Mouse (Mus musculus): ENCODE results near the gene Alox12e. TPM values are rescaled to one million over a fixed set of nuclear protein-coding genes. Genes with fewer than 3 reads are reported as not detected.
A peak's percentile ranks its signal among the peaks of the same experiment; 100 is the strongest.
"Not testable (repeated sequence)": the region's sequence is repeated elsewhere in the genome, so short reads cannot be mapped to it uniquely, and the experiment has no call there.

Alox12e gene
- polyA plus RNA-seq (2016; fragmentation: Nextera tagmentation; extraction: Ambion mirVana), result not detected in 2 replicates

DNA sequence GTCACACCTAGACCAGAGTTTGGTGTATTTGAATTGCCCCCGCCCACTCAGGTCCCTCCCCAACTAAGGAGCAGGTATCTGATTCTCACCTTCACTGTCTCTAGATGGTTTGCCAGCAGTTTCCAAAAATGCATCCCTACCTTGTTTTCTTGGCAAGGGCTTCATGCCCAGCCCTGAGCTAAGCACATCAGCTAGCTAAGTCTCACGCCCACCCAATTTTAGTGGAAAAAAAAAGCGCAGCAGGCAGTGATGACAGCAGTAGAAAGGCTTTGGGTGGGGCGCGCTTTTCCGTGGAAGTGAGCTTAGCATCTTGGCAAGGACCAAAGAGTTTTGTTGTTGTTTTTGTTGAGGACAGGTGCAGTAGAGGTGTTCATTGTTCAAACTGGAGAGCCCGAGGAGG lies at the start of gene Alox12e:
Alox12e (minus strand) TSS at position 101 of the 400 bp plus-strand sequence.
- WGBS, result 30% methylated on average over 7 of the region's 7 CpGs
- no peaks in the 10 kb centered on the region for H3K36me3 ChIP-seq (replicated peaks)
- DNase-seq (ENCODE audit: low spot score), result no peak
- H3K27ac ChIP-seq (replicated peaks), result no peak within 1 kb of the TSS
- H3K4me1 ChIP-seq, result peaks cover 8% of the 10 kb centered on the region
- H3K4me3 ChIP-seq, result peak within 1 kb of the TSS; percentile 37
- no peaks in the 10 kb centered on the region for H3K9me3 ChIP-seq
- peaks cover 71% of the 10 kb centered on the region for H3K27me3 ChIP-seq (replicated peaks; ENCODE audit: low read depth, poor library complexity, severe bottlenecking)

DNA sequence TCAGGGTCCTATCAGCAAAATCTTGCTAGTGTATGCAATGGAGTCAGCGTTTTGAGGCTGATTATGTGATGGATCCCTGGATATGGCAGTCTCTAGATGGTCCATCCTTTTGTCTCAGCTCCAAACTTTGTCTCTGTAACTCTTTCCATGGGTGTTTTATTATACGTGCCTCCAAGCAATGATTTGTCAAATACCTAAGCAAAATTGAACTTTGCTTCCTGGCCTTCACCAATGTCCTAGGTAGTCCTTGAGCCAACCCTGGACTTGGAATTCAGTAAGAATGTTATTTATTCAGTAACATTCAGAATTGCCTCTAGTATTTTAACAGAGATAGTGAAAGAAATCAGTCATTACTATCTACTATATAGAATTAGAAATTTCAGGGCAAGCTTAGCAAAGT lies 46.2 kb upstream of the Alox12e start:
- H3K36me3 ChIP-seq (replicated peaks); H3K9me3 ChIP-seq: not testable (repeated sequence)
- WGBS, result 84% methylated on average over 2 of the region's 2 CpGs

DNA sequence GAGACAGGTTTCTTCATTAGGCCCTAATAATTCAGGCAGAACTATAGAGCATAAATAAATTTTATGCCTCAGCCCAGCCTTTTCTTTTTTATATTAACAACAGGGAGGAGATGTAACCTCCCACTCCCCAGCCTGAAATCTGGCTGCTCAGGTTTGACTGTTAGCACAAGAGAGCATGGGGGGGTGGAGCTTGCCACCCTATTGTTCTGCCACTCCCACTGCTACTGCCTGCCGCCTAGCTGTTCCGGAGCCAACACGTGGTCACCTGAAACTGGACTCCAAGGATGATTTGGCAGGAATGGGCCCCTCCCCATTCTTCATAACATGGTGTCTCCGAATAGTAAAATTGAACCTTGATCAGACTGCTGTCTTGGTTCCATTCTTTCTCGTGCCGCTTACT lies 45.3 kb upstream of the Alox12e start:
- H3K27ac ChIP-seq (replicated peaks); H3K4me1 ChIP-seq; H3K4me3 ChIP-seq; H3K9me3 ChIP-seq; DNase-seq (ENCODE audit: low spot score); H3K27me3 ChIP-seq (replicated peaks; ENCODE audit: low read depth, poor library complexity, severe bottlenecking); H3K36me3 ChIP-seq (replicated peaks): not testable (repeated sequence)
- WGBS, result 79% methylated on average over 6 of the region's 6 CpGs

More for the DNA sequence above, 46.2 kb upstream of the Alox12e start:
- H3K27me3 ChIP-seq (replicated peaks; ENCODE audit: low read depth, poor library complexity, severe bottlenecking); H3K4me3 ChIP-seq; DNase-seq (ENCODE audit: low spot score); H3K27ac ChIP-seq (replicated peaks); H3K4me1 ChIP-seq: not testable (repeated sequence)

DNA sequence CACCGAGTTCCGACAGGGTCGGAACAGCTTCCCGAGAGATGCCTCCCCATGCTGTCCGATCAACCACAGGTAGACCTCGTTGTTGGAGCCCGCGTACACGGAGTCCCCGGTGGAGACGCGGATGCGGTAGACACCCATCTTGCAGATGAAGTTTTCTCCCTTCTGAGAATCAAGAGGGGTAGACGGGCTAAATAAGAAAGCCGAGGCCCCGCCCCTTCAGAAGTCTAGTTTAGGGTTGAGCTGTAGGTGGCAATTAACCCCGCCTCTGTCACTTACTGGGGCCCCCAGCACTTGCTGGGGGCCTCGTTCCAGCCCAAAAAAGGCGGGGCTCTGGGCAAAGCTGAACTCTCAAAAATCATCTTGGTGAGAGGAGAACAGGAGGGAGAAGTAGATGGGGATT lies 29.4 kb upstream of the Alox12e start, which contains the start of gene Alox15:
Alox15 (minus strand) TSS at position 164 of the 400 bp plus-strand sequence.
- H3K27me3 ChIP-seq (replicated peaks; ENCODE audit: low read depth, poor library complexity, severe bottlenecking), result peaks cover 73% of the 10 kb centered on the region

DNA sequence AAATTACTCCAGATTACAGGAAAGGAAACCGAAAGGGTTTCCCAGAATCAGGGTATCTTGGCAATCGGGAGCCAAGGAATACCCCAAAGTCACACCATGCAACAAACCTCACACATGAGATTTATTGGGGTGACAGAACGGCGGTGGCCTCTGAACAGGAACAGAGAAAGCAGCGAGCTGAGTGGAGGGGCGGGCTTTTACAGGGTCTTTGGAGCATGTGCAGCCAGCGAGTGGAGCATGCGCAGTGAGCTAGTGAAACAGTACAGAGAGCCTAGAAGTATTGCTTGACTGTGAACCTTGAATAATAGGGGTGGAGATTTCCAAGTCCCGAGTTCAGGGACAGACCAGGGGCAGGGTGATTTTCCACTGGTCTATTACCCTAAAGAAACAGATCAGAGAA lies 26.2 kb upstream of the Alox12e start:
- WGBS, result 86% methylated on average over 9 of the region's 9 CpGs
- DNase-seq (ENCODE audit: low spot score), result no peak
- no peaks in the 10 kb centered on the region for H3K9me3 ChIP-seq
- H3K27me3 ChIP-seq (replicated peaks; ENCODE audit: low read depth, poor library complexity, severe bottlenecking), result peaks cover 62% of the 10 kb centered on the region
- no peaks in the 10 kb centered on the region for H3K36me3 ChIP-seq (replicated peaks)
- H3K4me3 ChIP-seq, result no peak overlapping the region
- peaks cover 17% of the 10 kb centered on the region for H3K4me1 ChIP-seq
- no peak overlapping the region for H3K27ac ChIP-seq (replicated peaks)

More for the DNA sequence above, 29.4 kb upstream of the Alox12e start, which contains the start of gene Alox15:
- peak within 1 kb of the TSS; percentile 52 for H3K4me3 ChIP-seq
- H3K36me3 ChIP-seq (replicated peaks), result no peaks in the 10 kb centered on the region
- no peak for DNase-seq (ENCODE audit: low spot score)
- under 1% methylated on average over 19 of the region's 19 CpGs for WGBS
- peaks cover 17% of the 10 kb centered on the region for H3K4me1 ChIP-seq
- H3K27ac ChIP-seq (replicated peaks), result no peak within 1 kb of the TSS
- H3K9me3 ChIP-seq, result no peaks in the 10 kb centered on the region

DNA sequence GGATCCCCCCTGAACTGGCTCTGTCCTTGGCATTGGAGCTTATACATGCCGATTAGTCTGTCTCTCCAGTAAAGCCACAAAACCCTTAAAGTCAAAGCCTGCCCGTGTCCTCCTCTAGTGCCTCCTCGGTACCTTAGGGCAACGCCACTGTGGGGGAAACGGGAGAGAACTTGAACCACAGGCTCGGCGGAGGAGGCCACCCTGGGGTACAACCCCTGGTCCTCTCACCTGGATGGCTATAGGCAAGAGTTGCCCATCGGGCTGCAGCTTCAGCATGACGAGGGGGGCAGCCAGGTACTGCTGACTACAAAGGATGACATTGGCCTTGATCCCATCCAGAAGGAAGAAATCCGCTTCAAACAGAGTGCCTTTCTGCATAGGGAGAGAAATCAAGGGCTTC lies 25.4 kb upstream of the Alox12e start:
- no peak overlapping the region for H3K4me3 ChIP-seq
- 88% methylated on average over 10 of the region's 10 CpGs for WGBS
- DNase-seq (ENCODE audit: low spot score), result no peak
- peaks cover 17% of the 10 kb centered on the region for H3K4me1 ChIP-seq
- H3K27me3 ChIP-seq (replicated peaks; ENCODE audit: low read depth, poor library complexity, severe bottlenecking), result peaks cover 54% of the 10 kb centered on the region
- H3K36me3 ChIP-seq (replicated peaks), result no peaks in the 10 kb centered on the region
- H3K9me3 ChIP-seq, result no peaks in the 10 kb centered on the region
- H3K27ac ChIP-seq (replicated peaks), result no peak overlapping the region

DNA sequence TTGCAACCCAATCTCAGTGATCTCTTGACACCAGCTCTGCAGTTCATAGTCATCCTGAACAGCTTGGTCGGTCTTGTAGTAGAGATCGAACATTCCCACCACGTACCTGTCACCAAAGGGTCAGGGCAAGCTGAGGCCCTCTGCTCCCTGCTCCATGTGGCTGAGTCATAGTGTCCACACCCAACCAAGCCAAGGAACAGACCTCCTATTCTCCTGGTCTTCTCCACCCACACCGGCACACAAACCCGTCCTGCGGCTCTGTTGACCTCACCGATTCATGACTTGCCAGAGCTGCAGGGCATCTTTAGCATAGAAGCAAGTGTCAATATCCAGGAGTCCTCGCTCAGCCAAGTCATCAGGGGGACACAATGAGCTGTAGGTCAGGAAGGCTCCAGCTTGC lies 23.1 kb upstream of the Alox12e start:
- no peak for DNase-seq (ENCODE audit: low spot score)
- no peak overlapping the region for H3K4me3 ChIP-seq
- H3K27me3 ChIP-seq (replicated peaks; ENCODE audit: low read depth, poor library complexity, severe bottlenecking), result peaks cover 31% of the 10 kb centered on the region
- H3K27ac ChIP-seq (replicated peaks), result no peak overlapping the region
- H3K4me1 ChIP-seq, result no peaks in the 10 kb centered on the region
- 93% methylated on average over 8 of the region's 8 CpGs for WGBS
- H3K9me3 ChIP-seq, result no peaks in the 10 kb centered on the region
- H3K36me3 ChIP-seq (replicated peaks), result no peaks in the 10 kb centered on the region

DNA sequence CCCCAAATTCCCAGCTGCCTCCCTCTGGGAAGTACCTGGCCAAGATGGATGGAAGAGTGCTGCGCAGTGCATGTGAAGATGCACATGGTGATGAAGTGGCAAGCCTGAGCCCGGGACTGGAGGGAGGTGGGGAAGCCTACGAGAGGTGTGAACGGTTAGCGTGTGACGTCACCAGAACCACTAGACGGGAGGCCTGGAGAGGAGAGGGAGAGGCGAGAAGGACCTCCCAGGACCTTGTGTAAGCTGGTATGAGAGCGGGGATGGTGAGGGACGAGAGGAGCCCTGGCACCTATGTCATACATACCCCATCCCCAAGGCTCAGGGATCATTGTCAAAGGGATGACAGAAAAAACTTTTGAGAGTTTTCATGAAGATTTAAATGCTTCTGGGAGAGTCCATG lies 22.6 kb upstream of the Alox12e start:
- no peak for DNase-seq (ENCODE audit: low spot score)
- Histone ChIP-seq H3K9me3 (no peaks in the 10 kb centered on the region), H3K4me3 (no peak overlapping the region), H3K27me3 (replicated peaks; ENCODE audit: low read depth, poor library complexity, severe bottlenecking) (peaks cover 26% of the 10 kb centered on the region), H3K36me3 (replicated peaks) (no peaks in the 10 kb centered on the region), H3K4me1 (no peaks in the 10 kb centered on the region), H3K27ac (replicated peaks) (no peak overlapping the region)
- WGBS, result 85% methylated on average over 10 of the region's 10 CpGs

DNA sequence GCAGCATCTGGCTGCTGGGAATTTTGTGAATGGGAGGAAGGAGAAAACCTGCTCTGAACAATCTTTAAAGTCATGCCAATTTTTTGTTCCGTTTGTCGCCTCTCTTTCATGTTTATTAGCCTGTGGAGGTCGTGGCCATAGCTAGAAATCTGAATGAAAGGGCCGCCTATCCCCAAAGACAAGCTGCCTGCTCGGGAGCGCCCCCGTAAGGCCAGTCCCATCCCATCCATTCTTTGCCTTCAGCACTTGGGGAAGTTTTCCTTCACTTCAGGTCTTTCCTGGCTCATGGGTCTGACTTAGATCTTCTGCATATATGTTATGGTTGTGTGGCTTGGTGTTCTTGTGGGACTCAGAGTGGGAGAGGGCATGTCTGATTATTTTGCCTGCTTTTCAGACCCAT lies 17.1 kb upstream of the Alox12e start:
- WGBS, result 32% methylated on average over 7 of the region's 7 CpGs
- Histone ChIP-seq H3K4me3 (no peak overlapping the region), H3K4me1 (no peaks in the 10 kb centered on the region), H3K27me3 (replicated peaks; ENCODE audit: low read depth, poor library complexity, severe bottlenecking) (no peaks in the 10 kb centered on the region), H3K9me3 (no peaks in the 10 kb centered on the region), H3K36me3 (replicated peaks) (no peaks in the 10 kb centered on the region), H3K27ac (replicated peaks) (no peak overlapping the region)
- DNase-seq (ENCODE audit: low spot score), result no peak

DNA sequence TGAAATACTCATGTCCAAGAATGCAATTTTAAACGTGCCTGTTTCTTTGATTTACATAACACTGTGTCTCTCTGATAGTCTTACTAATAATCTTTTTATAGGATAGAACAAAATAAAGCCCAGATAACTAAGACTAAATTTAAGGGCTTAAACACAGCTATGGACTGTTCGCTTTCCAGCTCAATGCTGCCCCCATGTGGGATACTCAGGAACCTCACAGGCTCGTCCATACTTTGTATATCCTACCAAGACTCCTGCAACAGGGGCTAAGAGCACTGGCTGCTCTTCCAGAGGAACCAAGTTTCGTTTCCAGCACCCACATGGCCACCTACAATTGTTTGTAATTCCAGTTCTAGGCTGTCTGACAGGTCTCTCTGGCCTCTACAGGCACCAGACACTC lies 12.0 kb upstream of the Alox12e start:
- no peak overlapping the region for H3K4me3 ChIP-seq
- H3K9me3 ChIP-seq, result no peaks in the 10 kb centered on the region
- WGBS, result 40% methylated on average over 4 of the region's 4 CpGs
- DNase-seq (ENCODE audit: low spot score), result peak; percentile 60
- no peaks in the 10 kb centered on the region for H3K4me1 ChIP-seq
- no peaks in the 10 kb centered on the region for H3K27me3 ChIP-seq (replicated peaks; ENCODE audit: low read depth, poor library complexity, severe bottlenecking)
- no peaks in the 10 kb centered on the region for H3K36me3 ChIP-seq (replicated peaks)
- H3K27ac ChIP-seq (replicated peaks), result no peak overlapping the region

DNA sequence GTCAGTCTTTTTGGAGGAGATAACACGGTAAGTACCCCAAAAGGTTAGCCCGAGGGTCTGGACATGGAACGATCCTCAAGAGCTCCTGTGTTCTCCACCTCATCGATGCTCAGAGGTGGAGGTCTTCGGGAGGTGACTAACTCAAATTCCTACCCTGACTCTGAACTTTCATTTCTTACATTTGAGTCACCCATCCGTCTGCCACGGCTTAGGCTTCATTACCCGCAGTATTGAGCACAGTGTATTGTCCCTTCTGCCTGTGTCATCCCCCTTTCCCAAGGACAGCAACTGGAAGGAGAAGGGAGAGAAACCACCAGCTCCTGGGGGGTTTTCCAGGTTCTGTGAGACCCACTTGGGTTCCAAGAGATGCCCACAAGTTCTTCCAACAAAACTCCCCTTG lies 2.3 kb upstream of the Alox12e start:
- H3K4me3 ChIP-seq, result no peak overlapping the region
- WGBS, result 87% methylated on average over 8 of the region's 8 CpGs
- no peaks in the 10 kb centered on the region for H3K9me3 ChIP-seq
- H3K27ac ChIP-seq (replicated peaks), result no peak overlapping the region
- no peak for DNase-seq (ENCODE audit: low spot score)
- peaks cover 8% of the 10 kb centered on the region for H3K4me1 ChIP-seq
- H3K36me3 ChIP-seq (replicated peaks), result no peaks in the 10 kb centered on the region
- peaks cover 50% of the 10 kb centered on the region for H3K27me3 ChIP-seq (replicated peaks; ENCODE audit: low read depth, poor library complexity, severe bottlenecking)

DNA sequence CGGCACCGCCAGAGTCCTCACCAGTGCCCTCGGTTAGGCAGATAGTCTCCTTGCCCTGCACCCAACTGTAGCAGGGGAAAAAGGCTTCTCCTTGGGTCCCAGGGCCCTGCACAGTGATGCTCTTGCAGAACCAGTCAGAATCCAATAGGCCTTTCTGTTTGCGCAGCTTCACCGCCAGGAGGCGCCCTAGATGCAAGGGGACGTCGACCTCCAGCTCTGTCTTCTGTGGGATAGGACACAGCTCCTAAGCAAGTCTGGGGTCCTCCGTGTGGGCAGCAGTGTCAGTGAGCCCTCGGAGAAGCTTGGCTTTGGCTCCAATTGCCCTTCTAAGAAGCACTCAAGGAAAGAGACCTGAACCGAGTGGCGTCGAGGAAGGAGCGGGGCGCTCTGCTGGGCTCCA lies 764 bp downstream of the Alox12e start:
- 3% methylated on average over 15 of the region's 15 CpGs for WGBS
- Histone ChIP-seq H3K27ac (replicated peaks) (no peak overlapping the region), H3K27me3 (replicated peaks; ENCODE audit: low read depth, poor library complexity, severe bottlenecking) (peaks cover 75% of the 10 kb centered on the region)

DNA sequence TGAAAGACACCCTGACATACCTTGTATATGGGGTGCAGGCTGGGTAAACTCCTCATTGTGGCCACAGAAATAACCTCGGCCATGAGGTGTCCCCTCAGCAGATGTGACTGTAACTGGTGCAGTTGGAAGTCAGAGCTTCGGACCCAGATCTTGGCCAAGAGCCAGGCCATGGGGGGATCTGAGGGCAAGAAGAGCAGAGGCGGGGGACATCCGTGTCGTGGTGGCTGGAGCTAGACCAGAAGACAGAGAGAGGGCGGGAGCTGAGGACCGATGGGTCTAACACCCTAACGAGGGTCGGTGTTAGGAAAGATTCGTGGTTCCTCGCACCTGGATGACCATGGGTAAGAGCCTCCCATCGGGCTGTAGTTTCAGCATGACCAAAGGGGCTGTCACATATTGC lies 2.8 kb downstream of the Alox12e start:
- Histone ChIP-seq H3K9me3 (no peaks in the 10 kb centered on the region), H3K36me3 (replicated peaks) (no peaks in the 10 kb centered on the region), H3K4me3 (no peak overlapping the region), H3K27me3 (replicated peaks; ENCODE audit: low read depth, poor library complexity, severe bottlenecking) (peaks cover 71% of the 10 kb centered on the region), H3K4me1 (peaks cover 8% of the 10 kb centered on the region), H3K27ac (replicated peaks) (no peak overlapping the region)
- WGBS, result 81% methylated on average over 12 of the region's 12 CpGs
- DNase-seq (ENCODE audit: low spot score), result no peak

More for the DNA sequence above, 764 bp downstream of the Alox12e start:
- H3K4me1 ChIP-seq, result peaks cover 8% of the 10 kb centered on the region
- peak overlapping the region; percentile 37 for H3K4me3 ChIP-seq
- H3K36me3 ChIP-seq (replicated peaks), result no peaks in the 10 kb centered on the region
- peak; percentile 78 for DNase-seq (ENCODE audit: low spot score)
- H3K9me3 ChIP-seq, result no peaks in the 10 kb centered on the region

DNA sequence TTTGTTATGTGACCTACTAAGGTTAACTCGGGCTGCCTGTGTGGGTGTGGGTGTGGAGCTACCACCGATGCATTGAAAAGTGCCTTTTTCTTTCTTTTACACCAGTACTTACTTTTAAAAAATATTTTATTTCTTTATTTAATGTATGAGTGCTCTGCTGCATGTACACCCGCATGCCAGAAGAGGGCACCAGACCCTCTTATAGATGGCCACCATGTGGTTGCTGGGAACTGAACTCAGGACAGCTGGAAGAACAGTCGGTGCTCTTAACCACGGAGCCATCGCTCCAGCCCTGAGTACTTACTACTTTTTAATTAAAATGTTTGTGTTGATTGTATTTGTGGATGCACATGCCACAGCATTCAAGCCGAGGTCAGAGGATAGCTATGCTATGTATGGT lies 8.6 kb downstream of the Alox12e start:
- Histone ChIP-seq H3K4me3 (no peak overlapping the region), H3K9me3 (no peaks in the 10 kb centered on the region), H3K4me1 (no peaks in the 10 kb centered on the region), H3K36me3 (replicated peaks) (no peaks in the 10 kb centered on the region), H3K27me3 (replicated peaks; ENCODE audit: low read depth, poor library complexity, severe bottlenecking) (peaks cover 16% of the 10 kb centered on the region), H3K27ac (replicated peaks) (no peak overlapping the region)
- no peak for DNase-seq (ENCODE audit: low spot score)
- WGBS, result 42% methylated on average over 7 of the region's 7 CpGs
